Mouse (Mus musculus) neural tube, embryonic 15.5 days (tissue): ENCODE measurements around the gene Hoxb9. TPM values are rescaled to one million over a fixed set of nuclear protein-coding genes. Genes with fewer than 3 reads are reported as not detected.

ENCODE experiments used
- ATAC-seq: fragments of 200-750 bp; cut with Nextera tagmentation; 2 replicates; pipeline ENCODE4 v1.8.0; 2017; ENCODE audit warnings: mild to moderate bottlenecking, moderate TSS enrichment, moderate library complexity; ENCODE audit not compliant: low FRiP score
- H3K27ac ChIP-seq: fragments of 300-500 bp; sonication (generic); replicated peaks from 2 replicates; pipeline ENCODE4 v1.5.1; 2015; ENCODE audit warnings: mild to moderate bottlenecking, inconsistent platforms
- H3K27me3 ChIP-seq: fragments of 300-500 bp; sonication (generic); replicated peaks from 2 replicates; pipeline ENCODE4 v1.6.1; 2015; ENCODE audit warnings: inconsistent platforms
- H3K36me3 ChIP-seq: fragments of 300-500 bp; sonication (generic); 2 replicates; pipeline ENCODE4 v1.6.1; 2015; ENCODE audit warnings: inconsistent platforms
- H3K4me1 ChIP-seq: fragments of 300-500 bp; sonication (generic); 2 replicates; pipeline ENCODE4 v1.6.1; 2015; ENCODE audit warnings: inconsistent platforms
- H3K4me2 ChIP-seq: fragments of 300-500 bp; sonication (generic); 2 replicates; pipeline ENCODE4 v1.6.1; 2015; ENCODE audit warnings: inconsistent platforms, mild to moderate bottlenecking, moderate library complexity
- H3K4me3 ChIP-seq: fragments of 300-500 bp; sonication (generic); replicated peaks from 2 replicates; pipeline ENCODE4 v1.5.1; 2015; ENCODE audit warnings: mild to moderate bottlenecking, inconsistent platforms
- H3K9ac ChIP-seq: fragments of 300-500 bp; sonication (generic); replicated peaks from 2 replicates; pipeline ENCODE4 v1.6.1; 2015; ENCODE audit warnings: mild to moderate bottlenecking, inconsistent platforms
- H3K9me3 ChIP-seq: fragments of 300-500 bp; sonication (generic); replicated peaks from 2 replicates; pipeline ENCODE4 v1.6.1; 2016; ENCODE audit warnings: inconsistent platforms
- WGBS: fragments of 180-500 bp; shearing (Covaris S2); methylation state at CpG from one replicate; pipeline ENCODE4 v1.1.7; 2015; ENCODE audit warnings: mixed read lengths; 5-methylcytosine and 5-hydroxymethylcytosine counted together
- polyA plus RNA-seq: library from polyadenylated mRNA; unstranded; fragments of >200 nt; fragmentation: Nextera tagmentation; extraction: Ambion mirVana; gene quantifications from 2 replicates; pipeline ENCODE4 v1.2.1, GENCODE M21; 2015

The Hoxb9 gene
- polyA plus RNA-seq, 1 experiment from 2014 or later: 57.5 TPM

- Histone ChIP-seq H3K36me3 (no peaks in the 10 kb centered on the region), H3K4me1 (peaks cover 68% of the 10 kb centered on the region), H3K27ac (no peak overlapping the region), H3K9me3 (no peaks in the 10 kb centered on the region), H3K4me2 (no peak overlapping the region), H3K9ac (no peak overlapping the region), H3K27me3 (peaks cover 20% of the 10 kb centered on the region; the same call in 1 of the 2 replicates), H3K4me3 (no peak overlapping the region)
- ATAC-seq: no peak
- WGBS: 27% methylated on average over 2 of the region's 2 CpGs
These were observed 14.1 kb upstream of the Hoxb9 start for GRCm38 (mm10) chr11:96257141-96257540.

- Histone ChIP-seq H3K4me1 (peaks cover 79% of the 10 kb centered on the region), H3K9ac (no peak overlapping the region), H3K4me3 (no peak overlapping the region), H3K9me3 (no peaks in the 10 kb centered on the region), H3K36me3 (no peaks in the 10 kb centered on the region), H3K27ac (0 out of 2 replicates have a peak overlapping the region, but pooled peaks have one; percentile 2), H3K27me3 (peaks cover 21% of the 10 kb centered on the region; the same call in 1 of the 2 replicates), H3K4me2 (no peak overlapping the region)
- ATAC-seq: peak; percentile 51
- 11% methylated on average over 2 of the region's 2 CpGs for WGBS
These were observed 12.2 kb upstream of the Hoxb9 start for GRCm38 (mm10) chr11:96259038-96259437.

DNA sequence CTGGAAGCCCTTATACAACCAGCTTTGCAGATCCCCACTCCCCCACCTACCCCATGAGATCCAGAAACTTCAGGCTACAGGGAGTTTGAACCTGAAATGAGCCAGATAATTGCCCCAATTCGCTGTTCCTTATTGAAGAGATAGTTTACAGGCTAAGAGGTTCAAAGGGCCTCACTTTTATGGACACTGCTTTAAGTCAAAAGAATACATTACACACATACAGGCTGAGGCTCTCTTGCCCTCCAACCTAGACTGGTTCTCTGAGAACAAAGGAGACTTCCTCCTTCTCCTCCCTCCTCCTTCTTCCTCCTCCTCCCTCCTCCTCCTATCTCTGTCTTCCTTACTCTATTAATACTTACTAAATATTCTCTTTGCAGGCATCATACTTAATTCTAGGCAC lies 11.7 kb upstream of the Hoxb9 start:
- Histone ChIP-seq H3K9ac (no peak overlapping the region), H3K27me3 (peaks cover 21% of the 10 kb centered on the region; the same call in 1 of the 2 replicates), H3K4me1 (peaks cover 77% of the 10 kb centered on the region), H3K27ac (0 out of 2 replicates have a peak overlapping the region, but pooled peaks have one; percentile 2), H3K9me3 (no peaks in the 10 kb centered on the region), H3K4me2 (no peak overlapping the region), H3K36me3 (no peaks in the 10 kb centered on the region), H3K4me3 (no peak overlapping the region)
- WGBS: 14% methylated on average over 1 of the region's 1 CpGs
- no peak for ATAC-seq

DNA sequence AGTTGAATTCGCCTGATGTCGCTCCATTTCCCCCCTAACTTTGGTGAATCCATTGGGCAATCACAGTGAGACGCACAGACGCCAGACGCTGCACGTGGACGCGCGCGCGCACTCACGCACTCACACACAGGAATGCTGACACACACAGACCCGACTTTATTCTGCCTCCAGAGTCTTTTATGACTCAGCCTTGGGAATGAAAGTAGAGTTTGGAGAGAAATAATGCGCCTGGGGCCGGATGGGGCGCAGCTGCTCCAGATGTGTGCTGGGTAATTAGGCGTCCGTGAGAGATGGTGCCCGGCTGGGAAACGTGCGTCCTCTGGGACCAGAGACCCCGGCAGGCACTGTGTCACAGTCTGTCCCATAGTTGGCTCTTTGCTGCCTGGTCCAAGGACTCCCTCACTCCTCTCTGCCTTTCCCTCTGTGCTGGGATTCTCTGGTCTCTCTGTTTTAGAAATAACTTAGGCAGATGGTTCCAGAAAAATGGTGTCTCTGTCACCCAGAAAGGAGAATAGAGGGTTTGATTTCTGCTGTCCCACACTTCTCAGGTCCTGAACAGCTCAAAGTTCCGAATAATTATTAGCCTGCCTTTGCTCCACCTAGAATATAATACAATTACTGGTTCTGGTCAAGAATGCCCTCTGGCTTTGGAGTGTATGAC lies 10.8 kb upstream of the Hoxb9 start:
- Histone ChIP-seq H3K4me2 (peak overlapping the region; percentile 43), H3K27ac (peak overlapping the region; percentile 74)
- WGBS: 3% methylated on average over 23 of the region's 23 CpGs

DNA sequence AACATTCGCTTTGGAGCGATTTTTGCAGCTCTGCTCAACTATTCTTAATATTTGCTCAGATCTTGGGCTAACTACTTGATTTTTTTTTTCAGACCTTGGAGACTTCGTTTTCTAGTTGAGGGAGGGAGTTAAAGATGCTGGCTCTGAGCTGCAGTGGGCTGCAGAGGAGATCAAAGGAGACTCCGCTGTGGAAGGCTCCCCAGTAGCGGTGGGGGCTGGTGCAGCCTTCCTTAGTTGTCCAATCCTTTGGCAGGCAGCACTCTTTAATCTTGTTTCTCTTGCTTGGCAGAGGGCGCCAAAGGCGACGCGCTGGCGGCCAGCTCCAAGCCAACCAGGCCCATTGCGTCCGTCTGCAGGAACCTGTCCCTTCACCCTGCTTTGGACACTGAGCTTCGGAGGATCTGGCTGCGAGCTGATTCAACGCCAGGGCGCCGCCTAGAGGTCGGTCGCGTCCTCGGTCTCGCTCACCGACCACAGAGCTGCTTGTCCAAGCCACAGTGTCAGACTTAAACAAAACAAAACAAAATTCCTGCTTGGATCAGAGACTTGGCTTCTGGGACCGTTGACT lies 9.8 kb upstream of the Hoxb9 start:
- H3K4me2 ChIP-seq: peak overlapping the region; percentile 46
- peaks cover 15% of the 10 kb centered on the region; the same call in 1 of the 2 replicates for H3K27me3 ChIP-seq
- no peaks in the 10 kb centered on the region for H3K36me3 ChIP-seq
- ATAC-seq: peak; percentile 40
- H3K4me3 ChIP-seq: 0 out of 2 replicates have a peak overlapping the region, but pooled peaks have one; percentile 9
- no peaks in the 10 kb centered on the region for H3K9me3 ChIP-seq
- no peak overlapping the region for H3K9ac ChIP-seq
- WGBS: 4% methylated on average over 24 of the region's 24 CpGs
- peak overlapping the region; percentile 74 for H3K27ac ChIP-seq
- H3K4me1 ChIP-seq: peaks cover 72% of the 10 kb centered on the region

More for the DNA sequence above, 10.8 kb upstream of the Hoxb9 start:
- no peak overlapping the region for H3K9ac ChIP-seq
- H3K4me3 ChIP-seq: no peak overlapping the region
- H3K27me3 ChIP-seq: peaks cover 18% of the 10 kb centered on the region; the same call in 1 of the 2 replicates
- no peaks in the 10 kb centered on the region for H3K36me3 ChIP-seq
- peaks cover 74% of the 10 kb centered on the region for H3K4me1 ChIP-seq
- H3K9me3 ChIP-seq: no peaks in the 10 kb centered on the region
- ATAC-seq: peak; percentile 40; the same call in 1 of the 2 replicates

- WGBS: 28% methylated on average over 6 of the region's 6 CpGs
- H3K4me1 ChIP-seq: peaks cover 78% of the 10 kb centered on the region
These were observed 8.9 kb upstream of the Hoxb9 start for GRCm38 (mm10) chr11:96262262-96262830.

GRCm38 (mm10) chr11:96263636-96264389 lies 7.4 kb upstream of the Hoxb9 start:
- Histone ChIP-seq H3K9me3 (no peaks in the 10 kb centered on the region), H3K27me3 (peaks cover 10% of the 10 kb centered on the region; the same call in 1 of the 2 replicates), H3K36me3 (no peaks in the 10 kb centered on the region), H3K9ac (no peak overlapping the region), H3K4me2 (peak overlapping the region; percentile 35), H3K4me1 (peaks cover 72% of the 10 kb centered on the region), H3K4me3 (no peak overlapping the region), H3K27ac (peak overlapping the region; percentile 37; the same call in 1 of the 2 replicates)
- no peak for ATAC-seq
- 14% methylated on average over 33 of the region's 33 CpGs for WGBS

More at GRCm38 (mm10) chr11:96262262-96262830, 8.9 kb upstream of the Hoxb9 start:
- Histone ChIP-seq H3K9me3 (no peaks in the 10 kb centered on the region), H3K9ac (no peak overlapping the region), H3K4me3 (no peak overlapping the region), H3K4me2 (no peak overlapping the region), H3K36me3 (no peaks in the 10 kb centered on the region), H3K27me3 (peaks cover 15% of the 10 kb centered on the region; the same call in 1 of the 2 replicates), H3K27ac (no peak overlapping the region)
- ATAC-seq: no peak

GRCm38 (mm10) chr11:96264390-96265020 lies 6.8 kb upstream of the Hoxb9 start:
- Histone ChIP-seq H3K9ac (no peak overlapping the region), H3K4me1 (peaks cover 72% of the 10 kb centered on the region), H3K27me3 (peaks cover 10% of the 10 kb centered on the region; the same call in 1 of the 2 replicates), H3K4me2 (peak overlapping the region; percentile 35), H3K27ac (peak overlapping the region; percentile 37; the same call in 1 of the 2 replicates), H3K9me3 (no peaks in the 10 kb centered on the region), H3K4me3 (no peak overlapping the region), H3K36me3 (no peaks in the 10 kb centered on the region)
- no peak for ATAC-seq
- 38% methylated on average over 8 of the region's 8 CpGs for WGBS

- peak; percentile 33; the same call in 1 of the 2 replicates for ATAC-seq
- Histone ChIP-seq H3K4me1 (peaks cover 74% of the 10 kb centered on the region), H3K9me3 (no peaks in the 10 kb centered on the region), H3K4me2 (peak overlapping the region; percentile 20; the same call in 1 of the 2 replicates), H3K36me3 (no peaks in the 10 kb centered on the region), H3K27ac (peak overlapping the region; percentile 38), H3K9ac (no peak overlapping the region), H3K4me3 (no peak overlapping the region), H3K27me3 (peaks cover 10% of the 10 kb centered on the region; the same call in 1 of the 2 replicates)
- 6% methylated on average over 7 of the region's 7 CpGs for WGBS
These were observed 5.3 kb upstream of the Hoxb9 start for GRCm38 (mm10) chr11:96265954-96266353.

GRCm38 (mm10) chr11:96267021-96267920 lies 4.0 kb upstream of the Hoxb9 start:
- Histone ChIP-seq H3K4me1 (peaks cover 76% of the 10 kb centered on the region), H3K4me2 (no peak overlapping the region), H3K27me3 (peaks cover 8% of the 10 kb centered on the region; the same call in 1 of the 2 replicates), H3K27ac (no peak overlapping the region; the same call in 1 of the 2 replicates), H3K9me3 (no peaks in the 10 kb centered on the region), H3K36me3 (no peaks in the 10 kb centered on the region), H3K4me3 (no peak overlapping the region), H3K9ac (no peak overlapping the region)
- no peak for ATAC-seq
- 49% methylated on average over 7 of the region's 7 CpGs for WGBS
